Mouse (Mus musculus) macrophage (primary cell): ENCODE measurements at regions not wholly inside any gene's neighbourhood (a gene's known extent, or its start where the extent isn't known, plus 50 kb on each side); places are given as distances from the start of the nearest gene placed in this dataset.

Experiments used
- H3K27ac ChIP-seq: fragments of 350-480 bp; formaldehyde crosslinking; 2 replicates; pipeline ENCODE4 v1.9.0; 2021
- H3K36me3 ChIP-seq: fragments of 350-480 bp; formaldehyde crosslinking; 2 replicates; pipeline ENCODE4 v1.9.0; 2021; ENCODE audit errors: inconsistent target
- H3K4me3 ChIP-seq: fragments of 350-480 bp; formaldehyde crosslinking; 2 replicates; pipeline ENCODE4 v1.9.0; 2021; ENCODE audit errors: inconsistent target
- H3K79me2 ChIP-seq: fragments of 350-480 bp; formaldehyde crosslinking; 2 replicates; pipeline ENCODE4 v1.9.0; 2021; ENCODE audit errors: inconsistent target
- WGBS: methylation state at CpG from one replicate; pipeline ENCODE4 v1.1.7; 2026; ENCODE audit warnings: inconsistent platforms; ENCODE audit not compliant: missing documents; 5-methylcytosine and 5-hydroxymethylcytosine counted together

DNA sequence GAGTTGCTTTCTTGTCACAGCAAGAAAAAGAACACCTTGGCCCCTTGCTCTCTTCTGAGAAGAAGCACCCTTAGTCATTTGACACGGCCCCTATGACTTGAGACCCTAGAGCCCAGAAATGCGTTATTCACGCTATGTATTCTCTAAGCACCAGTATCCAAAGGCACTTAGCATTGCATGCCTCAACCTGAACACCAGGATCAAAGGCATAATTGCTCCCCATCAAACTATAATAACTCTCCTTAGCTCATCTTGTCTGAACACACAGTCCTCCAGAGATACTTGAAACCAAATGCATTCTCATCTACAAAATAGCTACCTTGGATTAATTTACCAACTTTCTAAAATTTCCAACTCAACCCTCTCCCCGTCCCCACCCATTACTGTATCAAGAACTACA lies 437.5 kb downstream of the Ate1 start:
- Histone ChIP-seq H3K36me3 (no peaks in the 10 kb centered on the region), H3K27ac (no peak overlapping the region), H3K79me2 (no peaks in the 10 kb centered on the region), H3K4me3 (no peak overlapping the region)
- WGBS, result 98% methylated on average over 4 of the region's 4 CpGs

DNA sequence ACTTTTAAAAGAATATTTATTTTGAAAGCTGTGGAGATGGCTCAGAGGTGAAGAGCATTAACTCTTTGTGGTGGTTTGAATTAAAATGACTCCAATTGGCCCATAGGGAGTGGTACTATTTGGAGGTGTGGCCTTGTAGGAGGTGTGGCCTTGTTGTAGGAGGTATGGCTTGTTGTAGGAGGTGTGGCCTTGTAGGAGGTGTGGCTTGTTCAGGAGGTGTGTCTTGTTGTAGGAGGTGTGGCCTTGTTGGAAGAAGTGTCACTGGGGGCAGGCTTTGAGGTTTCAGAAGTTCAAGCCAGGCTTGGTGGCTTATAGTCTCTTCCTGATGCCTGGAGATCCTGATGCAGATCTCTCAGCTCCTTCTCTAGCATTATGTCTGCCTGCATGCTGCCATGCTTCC lies 434.5 kb downstream of the Ate1 start:
- Histone ChIP-seq H3K4me3 (no peak overlapping the region), H3K36me3 (no peaks in the 10 kb centered on the region), H3K79me2 (no peaks in the 10 kb centered on the region), H3K27ac (no peak overlapping the region)

DNA sequence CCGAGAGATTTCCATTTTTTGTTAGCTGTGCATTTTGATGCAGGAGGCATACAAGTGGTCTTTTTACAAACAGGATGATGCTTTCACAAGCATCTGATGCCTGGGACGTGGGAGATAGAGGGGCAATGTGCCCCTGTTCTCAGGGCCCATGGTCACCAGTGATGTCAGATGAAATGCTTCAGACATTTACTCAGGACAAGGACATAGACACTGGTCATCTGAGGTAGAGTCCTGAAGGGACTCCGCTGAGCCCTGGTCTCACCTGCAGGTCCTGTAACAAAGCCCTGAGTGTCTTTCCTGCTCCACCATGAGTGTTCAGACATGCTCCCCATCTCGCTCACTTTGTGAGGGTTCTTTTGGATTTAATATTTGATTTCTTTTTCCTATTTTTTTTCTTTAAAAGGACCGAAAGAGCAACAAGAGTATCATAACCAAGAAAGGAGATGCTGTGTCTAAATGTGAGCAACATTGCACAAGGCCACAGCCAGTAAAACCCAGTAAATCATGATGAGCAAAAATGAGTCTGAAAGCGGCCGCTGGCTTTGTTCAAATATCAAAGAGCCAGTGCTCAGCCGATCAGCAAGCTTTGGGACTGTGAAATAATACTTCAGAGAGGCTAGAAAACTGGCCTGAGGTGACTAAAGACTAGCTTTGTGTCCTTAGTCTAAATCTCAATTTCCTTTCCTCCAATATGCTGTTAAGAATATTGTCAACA lies 430.1 kb downstream of the Ate1 start:
- H3K36me3 ChIP-seq, result no peaks in the 10 kb centered on the region
- 87% methylated on average over 8 of the region's 8 CpGs for WGBS
- no peaks in the 10 kb centered on the region for H3K79me2 ChIP-seq
- H3K27ac ChIP-seq, result no peak overlapping the region
- H3K4me3 ChIP-seq, result no peak overlapping the region

DNA sequence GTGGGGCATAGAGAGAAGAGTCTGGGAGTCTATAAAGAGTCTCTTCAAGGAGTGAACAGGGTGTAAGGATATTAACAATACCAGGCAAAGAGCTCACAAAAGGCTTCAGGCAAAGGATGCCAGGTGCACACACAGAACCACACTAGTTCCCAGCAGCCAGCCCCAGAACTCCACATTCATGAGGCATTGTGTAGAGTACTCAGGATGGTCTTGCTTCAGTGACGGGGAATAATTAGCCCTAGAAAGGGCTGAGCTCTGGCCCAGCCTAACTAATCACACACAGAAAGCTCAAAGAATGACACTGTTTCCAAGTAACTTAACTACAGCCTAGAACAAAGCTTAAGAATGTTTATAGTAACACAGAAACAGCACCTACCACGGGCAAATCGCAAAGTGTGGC lies 428.2 kb downstream of the Ate1 start:
- Histone ChIP-seq H3K79me2 (no peaks in the 10 kb centered on the region), H3K4me3 (no peak overlapping the region), H3K27ac (no peak overlapping the region), H3K36me3 (no peaks in the 10 kb centered on the region)
- WGBS, result 80% methylated on average over 3 of the region's 3 CpGs

DNA sequence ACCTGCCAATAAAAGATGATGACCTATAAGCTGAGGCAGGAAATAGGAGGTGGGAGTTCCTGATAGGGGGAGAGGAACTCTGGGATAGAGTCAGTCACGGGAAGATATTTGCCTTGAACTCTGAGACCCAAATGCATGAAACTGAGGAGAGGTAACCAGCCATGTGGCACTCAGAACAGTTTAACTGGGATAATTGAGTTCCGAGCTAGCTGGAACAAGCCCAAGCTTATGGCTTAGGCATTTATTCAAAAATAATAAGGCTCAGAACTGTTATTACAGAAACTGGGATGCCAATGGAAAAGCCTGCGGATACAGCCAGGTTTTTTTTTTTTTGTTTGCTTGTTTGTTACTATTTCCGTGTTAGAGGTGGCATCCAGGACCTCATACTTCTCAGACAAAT lies 425.0 kb downstream of the Ate1 start:
- no peaks in the 10 kb centered on the region for H3K36me3 ChIP-seq
- no peaks in the 10 kb centered on the region for H3K79me2 ChIP-seq
- H3K27ac ChIP-seq, result no peak overlapping the region
- 75% methylated on average over 2 of the region's 4 CpGs for WGBS
- H3K4me3 ChIP-seq, result no peak overlapping the region

DNA sequence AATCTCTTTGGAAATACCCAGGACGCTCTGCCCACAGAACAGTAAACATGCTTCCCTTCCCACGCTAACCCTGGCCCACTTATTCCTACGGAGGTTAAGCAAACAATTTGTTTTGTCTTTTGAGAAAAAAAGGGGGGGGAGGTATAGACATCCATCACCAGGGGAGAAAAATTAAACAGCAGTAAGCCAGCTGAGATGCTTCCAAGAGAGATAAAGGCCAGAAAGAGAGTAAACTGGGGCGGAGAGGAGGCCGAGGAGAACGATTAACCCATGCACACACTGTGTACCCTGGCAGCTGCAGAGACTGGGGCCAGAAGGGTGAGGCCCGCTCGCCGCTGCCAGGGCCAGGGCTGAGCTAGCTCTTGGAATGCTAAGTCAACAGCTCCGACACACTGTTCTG lies 421.6 kb downstream of the Ate1 start:
- no peak overlapping the region for H3K4me3 ChIP-seq
- H3K27ac ChIP-seq, result no peak overlapping the region
- no peaks in the 10 kb centered on the region for H3K79me2 ChIP-seq
- H3K36me3 ChIP-seq, result no peaks in the 10 kb centered on the region
- 86% methylated on average over 10 of the region's 10 CpGs for WGBS

DNA sequence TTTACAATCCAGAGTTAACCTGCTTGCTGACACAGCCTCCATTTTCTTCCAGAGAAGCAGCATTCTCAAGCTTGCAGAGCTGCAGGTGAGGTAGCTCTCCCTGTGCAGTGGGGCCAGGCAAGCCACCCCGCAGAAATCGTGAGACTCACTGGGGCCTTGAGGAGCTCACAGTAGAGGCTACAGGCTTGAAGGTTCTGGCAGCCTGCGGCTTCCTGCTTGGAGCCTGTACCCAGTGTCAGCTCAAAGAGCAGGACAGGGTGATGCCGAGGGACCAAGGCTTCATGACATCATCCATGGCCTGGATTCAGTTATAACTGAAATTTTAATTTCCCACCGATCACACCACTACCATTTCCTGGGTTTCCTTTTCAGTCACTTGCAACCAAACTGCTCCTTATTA lies 417.5 kb downstream of the Ate1 start:
- H3K27ac ChIP-seq, result no peak overlapping the region
- 76% methylated on average over 5 of the region's 5 CpGs for WGBS
- no peak overlapping the region for H3K4me3 ChIP-seq
- H3K36me3 ChIP-seq, result no peaks in the 10 kb centered on the region
- no peaks in the 10 kb centered on the region for H3K79me2 ChIP-seq

DNA sequence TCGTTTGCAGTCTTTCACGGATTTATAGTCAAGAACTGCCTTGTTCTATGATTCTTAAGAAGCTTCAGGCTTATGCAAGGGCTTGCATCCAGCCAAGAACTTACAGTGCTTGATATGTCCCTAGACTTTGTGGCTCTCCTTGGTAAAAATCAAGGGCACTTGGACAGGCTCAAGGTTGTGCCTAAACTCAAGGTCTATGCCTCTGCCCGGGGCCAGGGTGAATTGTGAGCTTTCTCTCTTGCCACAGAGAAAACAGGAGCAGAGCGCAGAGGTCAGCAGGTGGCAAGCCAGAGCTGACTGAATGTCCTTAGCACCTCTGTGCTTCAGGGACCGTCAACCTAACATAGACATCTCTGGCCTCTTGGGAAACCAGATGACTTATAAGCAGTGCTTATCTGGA lies 413.2 kb downstream of the Ate1 start:
- no peaks in the 10 kb centered on the region for H3K79me2 ChIP-seq
- no peak overlapping the region for H3K27ac ChIP-seq
- 86% methylated on average over 5 of the region's 5 CpGs for WGBS
- H3K36me3 ChIP-seq, result no peaks in the 10 kb centered on the region
- H3K4me3 ChIP-seq, result no peak overlapping the region

DNA sequence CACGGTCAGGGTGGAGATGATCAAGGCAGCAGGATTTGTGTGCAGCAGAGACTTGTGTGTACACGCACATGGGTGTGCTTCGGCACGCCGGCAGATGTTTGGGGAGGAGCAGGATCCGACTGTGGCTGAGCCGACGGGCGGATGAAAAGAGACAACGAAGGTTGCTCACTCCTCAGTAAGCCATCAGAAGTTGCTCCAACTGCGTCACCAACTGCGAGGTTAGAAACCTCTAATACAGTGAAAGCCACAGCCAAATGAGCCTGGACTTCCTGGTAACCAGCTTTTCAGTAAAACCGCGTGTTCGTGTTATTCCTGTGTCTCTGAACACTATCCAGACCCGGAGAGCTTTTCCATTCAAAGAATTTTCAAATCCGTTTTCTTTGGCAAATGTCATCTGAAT lies 411.8 kb downstream of the Ate1 start:
- 93% methylated on average over 17 of the region's 17 CpGs for WGBS
- H3K79me2 ChIP-seq, result no peaks in the 10 kb centered on the region
- H3K36me3 ChIP-seq, result no peaks in the 10 kb centered on the region

More for the DNA sequence above, 411.8 kb downstream of the Ate1 start:
- H3K4me3 ChIP-seq, result no peak overlapping the region
- no peak overlapping the region for H3K27ac ChIP-seq
